Mouse (Mus musculus): ENCODE measurements around the gene Cntd1. TPM values are rescaled to one million over a fixed set of nuclear protein-coding genes. Genes with fewer than 3 reads are reported as not detected.

Cntd1 gene
- total and polyA plus RNA-seq, 3 experiments, result 0.96 to 2.5 (median 0.98) TPM

GRCm38 (mm10) chr11:101248258-101248994, 30.4 kb upstream of the Cntd1 start:
- H3K27me3 ChIP-seq (replicated peaks), result peaks cover 58% of the 10 kb centered on the region
- TF ChIP-seq MYC (IDR thresholded peaks at IDR 0.05; ENCODE audit: low read depth, low read length), result peak; percentile 65; the same call in 1 of the 2 replicates
- no peak for TF ChIP-seq USF1 (IDR thresholded peaks at IDR 0.05; ENCODE audit: low read depth, low read length)
- TF ChIP-seq PAX5 (IDR thresholded peaks at IDR 0.05; ENCODE audit: low read length), result no peak
- TF ChIP-seq CTCF (conservative IDR thresholded peaks at IDR 0.05 in 1 of 2, IDR thresholded peaks at IDR 0.05 in 1 of 2; ENCODE audit: low read depth in 2 of 2, low read length in 2 of 2), result peak in 1 of 2 experiments; percentile 86; a peak in 3 of 4 replicates
- TF ChIP-seq RAD21 (IDR thresholded peaks at IDR 0.05; ENCODE audit: low read depth, low read length), result peak; percentile 76
- TF ChIP-seq ZC3H11A (IDR thresholded peaks at IDR 0.05; ENCODE audit: low read depth, low read length), result peak; percentile 49
- TF ChIP-seq SMC3 (IDR thresholded peaks at IDR 0.05; ENCODE audit: low read depth, low read length), result peak; percentile 87
- no peak overlapping the region for H3K4me2 ChIP-seq (ENCODE audit: insufficient read depth, low read depth, poor library complexity, severe bottlenecking)
- H3K36me3 ChIP-seq (replicated peaks in 1 of 2; ENCODE audit: control insufficient read depth in 1 of 2, insufficient read depth in 1 of 2, low read length in 1 of 2), result no peaks in the 10 kb centered on the region
- peak; percentile 81 for DNase-seq (ENCODE audit: extremely low read depth)
- dilution Hi-C loops (cut with MboI; ENCODE audit: extremely low pct_ligation_motif_present, extremely low pct_unique_long_range_greater_than_20kb, low sequenced_read_pairs) (no loop called here), in situ Hi-C loops (cut with MboI; ENCODE audit: low pct_ligation_motif_present, low pct_unique_long_range_greater_than_20kb, low sequenced_read_pairs) (no loop called here)
- H3K79me2 ChIP-seq (replicated peaks; ENCODE audit: control insufficient read depth, extremely low read depth, insufficient read depth, poor library complexity, severe bottlenecking), result no peaks in the 10 kb centered on the region
- H3K4me3 ChIP-seq (replicated peaks in 1 of 3; ENCODE audit: low read depth in 2 of 3, low read length in 2 of 3, poor library complexity in 1 of 3), result no peak overlapping the region
- no peak overlapping the region for H3K27ac ChIP-seq (ENCODE audit: insufficient read depth, low read depth)
- H3K9me3 ChIP-seq (replicated peaks; ENCODE audit: low read length), result no peaks in the 10 kb centered on the region
- H3K4me1 ChIP-seq (ENCODE audit: control insufficient read depth in 1 of 2, insufficient read depth in 2 of 2), result peaks cover 7 to 14% of the 10 kb centered on the region in 2 experiments
- H3K9ac ChIP-seq (ENCODE audit: insufficient read depth, low read depth), result no peak overlapping the region

GRCm38 (mm10) chr11:101251031-101251430, 27.8 kb upstream of the Cntd1 start:
- Histone ChIP-seq H3K27me3 (replicated peaks) (peaks cover 32% of the 10 kb centered on the region), H3K4me2 (ENCODE audit: insufficient read depth, low read depth, poor library complexity, severe bottlenecking) (no peak overlapping the region), H3K9me3 (replicated peaks; ENCODE audit: low read length) (no peaks in the 10 kb centered on the region), H3K79me2 (replicated peaks; ENCODE audit: control insufficient read depth, extremely low read depth, insufficient read depth, poor library complexity, severe bottlenecking) (peaks cover 12% of the 10 kb centered on the region), H3K4me1 (ENCODE audit: control insufficient read depth in 1 of 2, insufficient read depth in 2 of 2) (peaks cover 5 to 25% of the 10 kb centered on the region in 2 experiments), H3K4me3 (replicated peaks in 1 of 3; ENCODE audit: low read depth in 2 of 3, low read length in 2 of 3, poor library complexity in 1 of 3) (no peak overlapping the region), H3K36me3 (replicated peaks in 1 of 2; ENCODE audit: control insufficient read depth in 1 of 2, insufficient read depth in 1 of 2, low read length in 1 of 2) (peaks cover 3% of the 10 kb centered on the region in 2 experiments), H3K9ac (ENCODE audit: insufficient read depth, low read depth) (no peak overlapping the region), H3K27ac (ENCODE audit: insufficient read depth, low read depth) (no peak overlapping the region)
- dilution Hi-C loops (cut with MboI; ENCODE audit: extremely low pct_ligation_motif_present, extremely low pct_unique_long_range_greater_than_20kb, low sequenced_read_pairs) (no loop called here), in situ Hi-C loops (cut with MboI; ENCODE audit: low pct_ligation_motif_present, low pct_unique_long_range_greater_than_20kb, low sequenced_read_pairs) (loop anchor here (5.0 kb wide), 1 partner anchor 34 kb away; no protein-coding TSS in a partner anchor)
- TF ChIP-seq SMC3 (IDR thresholded peaks at IDR 0.05; ENCODE audit: low read depth, low read length), result no peak
- TF ChIP-seq ZNF384 (IDR thresholded peaks at IDR 0.05; ENCODE audit: low read depth, low read length), result no peak
- TF ChIP-seq ETS1 (conservative IDR thresholded peaks at IDR 0.05; ENCODE audit: low read depth, low read length), result no peak
- no peak for TF ChIP-seq TCF12 (IDR thresholded peaks at IDR 0.05; ENCODE audit: low read depth, low read length)
- TF ChIP-seq MAFK (IDR thresholded peaks at IDR 0.05; ENCODE audit: insufficient replicate concordance, low read length), result no peak
- TF ChIP-seq NELFE (IDR thresholded peaks at IDR 0.05; ENCODE audit: low read depth, low read length), result no peak
- DNase-seq (ENCODE audit: extremely low read depth), result no peak
